Mouse (Mus musculus) yolk sac, embryonic 10.5 days (tissue): ENCODE data around the gene Vmn1r24.
"Not testable (repeated sequence)": the region's sequence is repeated elsewhere in the genome, so short reads cannot be mapped to it uniquely, and the experiment has no call there.

ENCODE experiments used
- DNase-seq: peaks from one replicate; pipeline ENCODE4 v3.0.0-alpha.2; 2017; ENCODE audit warnings: low spot score

The Vmn1r24 gene

DNA sequence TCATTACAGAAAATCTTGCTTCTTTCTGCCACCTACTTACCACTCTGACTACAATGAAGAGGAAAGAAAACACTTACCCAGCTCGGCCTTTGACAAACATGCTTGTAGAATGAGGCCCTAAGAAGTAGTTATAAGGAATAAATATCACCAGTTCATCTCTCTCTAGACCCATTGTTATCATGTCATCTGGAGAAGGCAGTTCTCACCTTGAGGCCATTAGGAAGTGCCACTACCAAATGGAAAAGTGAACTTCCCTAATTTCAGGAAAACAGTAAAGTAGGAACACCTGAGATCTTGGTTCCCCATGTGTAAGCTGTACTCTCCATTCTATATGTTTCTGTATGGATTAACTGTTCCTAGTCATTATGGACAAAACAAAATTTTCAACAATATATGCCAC, at the start of gene Vmn1r24:
TSS of gene Vmn1r24 (minus strand) at position 101 of the 400 bp plus-strand sequence.
- DNase-seq, result not testable (repeated sequence)

- DNase-seq, result no peak
Measured at GRCm38 (mm10) chr6:57980710-57981109, 19.4 kb upstream of the Vmn1r24 start, which contains the start of gene Vmn1r25. Vmn1r25 (minus strand) TSS chr6:57980810.

DNA sequence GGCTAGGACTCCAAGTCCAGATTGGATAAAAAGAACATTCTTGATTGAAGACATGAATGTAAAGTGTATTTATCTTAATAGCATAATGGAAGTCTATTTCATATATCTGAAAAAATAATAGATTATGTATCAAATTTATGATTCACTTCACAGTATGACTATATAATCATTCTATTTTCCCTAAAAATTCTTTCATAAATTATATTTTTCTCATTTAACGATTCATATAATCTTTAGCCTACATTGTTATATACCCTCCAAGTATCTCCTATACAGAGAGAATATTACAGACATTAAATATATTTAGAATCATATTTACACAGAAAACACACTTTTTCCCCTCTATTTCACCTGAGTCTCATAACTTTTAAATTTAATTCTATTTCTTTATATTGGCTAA, 34.6 kb downstream of the Vmn1r24 start, which contains the start of gene Vmn1r23:
TSS of gene Vmn1r23 (minus strand) at position 101 of the 400 bp plus-strand sequence.
- no peak for DNase-seq

- DNase-seq, result no peak
Measured at GRCm38 (mm10) chr6:57907928-57908327, 53.4 kb downstream of the Vmn1r24 start, which contains the start of gene Vmn1r22. Vmn1r22 (minus strand) TSS chr6:57908028.
